Mouse (Mus musculus) forebrain, embryonic 11.5 days (tissue): ENCODE results near the gene Slc2a6. TPM values are rescaled to one million over a fixed set of nuclear protein-coding genes. Genes with fewer than 3 reads are reported as not detected.

ENCODE experiments used
- ATAC-seq: fragments of 200-750 bp; cut with Nextera tagmentation; replicated peaks from 2 replicates; pipeline ENCODE4 v1.8.0; 2017; ENCODE audit warnings: moderate TSS enrichment; ENCODE audit not compliant: low FRiP score
- DNase-seq: peaks from one replicate; pipeline ENCODE4 v3.0.0-alpha.2; 2017; ENCODE audit warnings: low spot score
- H3K27ac ChIP-seq: fragments of 300-500 bp; sonication (generic); 2 replicates; pipeline ENCODE4 v1.5.1; 2014; ENCODE audit warnings: low read depth, low read length
- H3K27me3 ChIP-seq: fragments of 300-500 bp; sonication (generic); 2 replicates; pipeline ENCODE4 v1.6.1; 2014; ENCODE audit warnings: mild to moderate bottlenecking, low read length, mixed read lengths; ENCODE audit not compliant: control insufficient read depth, insufficient read depth
- H3K36me3 ChIP-seq: fragments of 300-500 bp; sonication (generic); 2 replicates; pipeline ENCODE4 v1.6.1; 2014; ENCODE audit warnings: mild to moderate bottlenecking, low read length, moderate library complexity, mixed read lengths; ENCODE audit not compliant: control insufficient read depth, insufficient read depth
- H3K4me1 ChIP-seq: fragments of 300-500 bp; sonication (generic); replicated peaks from 2 replicates; pipeline ENCODE4 v1.6.1; 2014; ENCODE audit warnings: low read length, mixed read lengths; ENCODE audit not compliant: control insufficient read depth, insufficient read depth
- H3K4me2 ChIP-seq: fragments of 300-500 bp; sonication (generic); 2 replicates; pipeline ENCODE4 v1.6.1; 2014; ENCODE audit warnings: low read depth, mild to moderate bottlenecking, low read length, moderate library complexity, mixed read lengths; ENCODE audit not compliant: severe bottlenecking
- H3K4me3 ChIP-seq: fragments of 300-500 bp; sonication (generic); 2 replicates; pipeline ENCODE4 v1.5.1; 2014; ENCODE audit warnings: low read depth, low read length
- H3K9ac ChIP-seq: fragments of 300-500 bp; sonication (generic); 2 replicates; pipeline ENCODE4 v1.6.1; 2014; ENCODE audit warnings: low read length
- H3K9me3 ChIP-seq: fragments of 300-500 bp; sonication (generic); 2 replicates; pipeline ENCODE4 v1.6.1; 2016; ENCODE audit warnings: low read length, mixed read lengths; ENCODE audit not compliant: control insufficient read depth
- WGBS: fragments of 180-500 bp; shearing (Covaris S2); extraction: QIAGEN DNeasy Blood & Tissue Kit; methylation state at CpG from one replicate; pipeline ENCODE4 v1.1.7; 2014; 5-methylcytosine and 5-hydroxymethylcytosine counted together
- polyA plus RNA-seq: library from polyadenylated mRNA; unstranded; fragments of >200 nt; fragmentation: Nextera tagmentation; extraction: Ambion mirVana; gene quantifications from 2 replicates; pipeline ENCODE4 v1.2.1, GENCODE M21; 2014

Slc2a6 gene
- polyA plus RNA-seq, 1 experiment from 2014 or later, result 1.3 TPM

DNA sequence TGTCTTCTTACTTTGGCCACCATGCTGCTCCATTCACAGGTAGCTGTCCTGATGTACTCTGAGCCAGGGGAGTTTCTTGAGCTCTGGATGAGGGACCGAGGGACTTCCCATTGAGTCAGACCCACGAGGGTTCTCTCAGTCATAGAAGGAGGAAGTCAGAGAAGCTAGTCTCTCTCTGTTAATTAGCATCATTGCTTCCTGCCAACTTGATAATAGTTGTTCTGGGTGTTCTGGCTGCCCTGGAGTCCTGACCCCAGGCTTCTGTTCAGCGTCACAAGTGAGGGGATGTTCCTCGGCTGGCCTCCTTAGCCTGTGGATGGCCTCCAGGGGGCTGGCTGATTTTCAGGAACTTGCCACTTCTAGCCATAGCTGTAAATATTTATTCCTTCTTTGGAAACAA is 53.8 kb downstream of the Slc2a6 start:
- Histone ChIP-seq H3K9ac (no peak overlapping the region), H3K9me3 (no peaks in the 10 kb centered on the region), H3K4me3 (no peak overlapping the region), H3K27ac (no peak overlapping the region), H3K27me3 (no peaks in the 10 kb centered on the region), H3K4me1 (no peaks in the 10 kb centered on the region), H3K36me3 (no peaks in the 10 kb centered on the region), H3K4me2 (no peak overlapping the region)
- no peak for ATAC-seq
- WGBS, result 62% methylated on average over 4 of the region's 4 CpGs
- no peak for DNase-seq

GRCm38 (mm10) chr2:26973116-26973515 is 54.7 kb downstream of the Slc2a6 start, which contains the start of gene Adamts13:
TSS of gene Adamts13 (plus strand) at chr2:26973416.
- Histone ChIP-seq H3K9ac (no peak within 1 kb of the TSS), H3K4me3 (no peak within 1 kb of the TSS), H3K27me3 (no peaks in the 10 kb centered on the region), H3K9me3 (no peaks in the 10 kb centered on the region), H3K4me2 (no peak within 1 kb of the TSS), H3K4me1 (no peaks in the 10 kb centered on the region), H3K36me3 (no peaks in the 10 kb centered on the region), H3K27ac (no peak within 1 kb of the TSS)
- DNase-seq (no peak), ATAC-seq (no peak)
- 80% methylated on average over 3 of the region's 3 CpGs for WGBS

Other genes with a start within 250 kb of the Slc2a6 start
- not detected in 2 replicates for gene Abo, start 163.0 kb downstream of the Slc2a6 start, polyA plus RNA-seq
- gene Surf6, start 125.1 kb downstream of the Slc2a6 start, polyA plus RNA-seq, result 15.6 and 15.7 TPM in 2 replicates
- 112 and 120 TPM in 2 replicates for gene Med22, start 117.3 kb downstream of the Slc2a6 start, polyA plus RNA-seq
- 647 and 668 TPM in 2 replicates for gene Rpl7a, start 117.2 kb downstream of the Slc2a6 start, polyA plus RNA-seq
- 43.6 and 44.5 TPM in 2 replicates for gene Surf2, start 111.6 kb downstream of the Slc2a6 start, polyA plus RNA-seq
- gene Surf1, start 111.5 kb downstream of the Slc2a6 start, polyA plus RNA-seq, result 44.1 and 44.6 TPM in 2 replicates
- 144 and 152 TPM in 2 replicates for gene Surf4, start 94.1 kb downstream of the Slc2a6 start, polyA plus RNA-seq
- 0.11 TPM in 1 of 2 replicates, not detected in the other for gene Stkld1, start 94.0 kb downstream of the Slc2a6 start, polyA plus RNA-seq
- gene Rexo4, start 63.6 kb downstream of the Slc2a6 start, polyA plus RNA-seq, result 53.9 and 57.1 TPM in 2 replicates
- 0.08 TPM in 1 of 2 replicates, not detected in the other for gene Adamts13, start 54.6 kb downstream of the Slc2a6 start, polyA plus RNA-seq
- gene Cacfd1, start 18.1 kb downstream of the Slc2a6 start, polyA plus RNA-seq, result 103 and 109 TPM in 2 replicates
- not detected in 2 replicates for gene Mymk, start 44.2 kb upstream of the Slc2a6 start, polyA plus RNA-seq
- gene Adamtsl2, start 51.4 kb upstream of the Slc2a6 start, polyA plus RNA-seq, result 4.0 and 4.4 TPM in 2 replicates
- 0.09 TPM in 1 of 2 replicates, not detected in the other for gene Fam163b, start 114.5 kb upstream of the Slc2a6 start, polyA plus RNA-seq
- gene Dbh, start 137.2 kb upstream of the Slc2a6 start, polyA plus RNA-seq, result not detected in 2 replicates
- 3.2 and 6.0 TPM in 2 replicates for gene Sardh, start 220.3 kb upstream of the Slc2a6 start, polyA plus RNA-seq